ENCODE assay signal across 20 mouse cellular contexts in the genomic region with DNA sequence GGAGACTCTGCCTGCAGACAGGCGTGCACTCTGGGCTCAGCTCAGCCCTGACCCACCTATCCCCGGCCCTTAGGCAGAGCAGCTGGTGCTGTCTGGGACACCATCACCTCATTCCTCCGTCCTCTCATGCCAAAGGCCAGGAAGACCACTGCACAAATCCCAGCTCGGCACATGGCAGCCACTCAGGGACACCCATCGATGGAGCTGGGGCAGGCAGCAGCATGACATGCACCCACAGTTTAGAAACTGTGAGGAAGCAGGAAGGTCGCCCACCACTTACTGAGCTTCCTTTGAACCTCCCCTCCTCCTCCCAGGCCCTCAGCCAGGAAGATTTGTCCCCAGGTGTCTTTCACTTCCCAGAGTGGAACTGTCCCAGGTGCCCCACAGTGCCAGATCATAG. TPM values are rescaled to one million over a fixed set of nuclear protein-coding genes. Genes with fewer than 3 reads are reported as not detected.
DNase-seq lines count a peak whose midpoint lies in the region; ATAC-seq lines count a peak whose summit lies in the region.
"Had no signal": no experiment of that assay in that cellular context is flagged by ENCODE, and none has a peak within 500 bp of the region (broad histone marks: within the 10 kb centered on the region; RNA-seq: fewer than 3 reads in every experiment).

No protein-coding gene starts in this region.

- H3K9ac ChIP-seq in heart, embryonic 12.5 days, result no peak overlapping the region
- H3K9ac ChIP-seq in heart, embryonic 15.5 days, result no peak overlapping the region
- H3K9ac ChIP-seq: embryonic facial prominence, embryonic 12.5 days; forebrain, embryonic 15.5 days; hindbrain, embryonic 14.5 days; intestine, embryonic 15.5 days; kidney, embryonic 15.5 days had no signal

- H3K4me1 ChIP-seq in heart, embryonic 12.5 days (replicated peaks), result peaks cover 27% of the 10 kb centered on the region
- peaks cover 23% of the 10 kb centered on the region for H3K4me1 ChIP-seq in heart, embryonic 15.5 days (replicated peaks)
- H3K4me1 ChIP-seq: embryonic facial prominence, embryonic 12.5 days; forebrain, embryonic 15.5 days; hindbrain, embryonic 10.5 days; intestine, embryonic 15.5 days had no signal

- H3K36me3 ChIP-seq in heart, embryonic 12.5 days, result peaks cover 71% of the 10 kb centered on the region
- H3K36me3 ChIP-seq in heart, embryonic 15.5 days, result peaks cover 55% of the 10 kb centered on the region

- WGBS in heart, embryonic 12.5 days, result 69% methylated on average over 6 of the region's 6 CpGs
- 53% methylated on average over 6 of the region's 6 CpGs for WGBS in heart, embryonic 15.5 days

- no peak for ATAC-seq in heart, embryonic 12.5 days (ENCODE audit: insufficient number of reproducible peaks, low FRiP score)
- no peak for ATAC-seq in heart, embryonic 15.5 days (replicated peaks; ENCODE audit: insufficient number of reproducible peaks, insufficient read depth, low FRiP score, low read depth)
- ATAC-seq: forebrain, embryonic 15.5 days; intestine, embryonic 15.5 days had no signal

- DNase-seq in cerebellum, adult 9-11 months, result peak; percentile 50
- DNase-seq in cerebellum, postnatal 4 days (ENCODE audit: low spot score in 2 of 2), result no peak
- DNase-seq in heart, adult 8-10 months (ENCODE audit: low spot score), result no peak
- DNase-seq in brain, adult 2 months (ENCODE audit: low read depth, low spot score), result peak; percentile 24
- DNase-seq in B cell, adult 2 months, result no peak
- DNase-seq: adrenal gland, adult 2 months; adrenal gland, postnatal 25 days; cerebellum, adult 11 months; cerebellum, postnatal 14 days; gastrocnemius, postnatal 36 days; kidney, adult 2 months had no signal

- H3K9me3 ChIP-seq in heart, embryonic 12.5 days (replicated peaks), result no peaks in the 10 kb centered on the region
- no peaks in the 10 kb centered on the region for H3K9me3 ChIP-seq in heart, embryonic 15.5 days (replicated peaks)
- H3K9me3 ChIP-seq: embryonic facial prominence, embryonic 12.5 days; forebrain, embryonic 15.5 days; hindbrain, embryonic 10.5 days; intestine, embryonic 15.5 days; kidney, embryonic 15.5 days had no signal

- no peaks in the 10 kb centered on the region for H3K27me3 ChIP-seq in heart, embryonic 12.5 days (replicated peaks)
- no peaks in the 10 kb centered on the region for H3K27me3 ChIP-seq in heart, embryonic 15.5 days
- H3K27me3 ChIP-seq: embryonic facial prominence, embryonic 12.5 days; forebrain, embryonic 15.5 days; intestine, embryonic 15.5 days; kidney, embryonic 15.5 days had no signal

- peak overlapping the region; percentile 39; the same call in 1 of the 2 replicates for H3K27ac ChIP-seq in heart, embryonic 12.5 days (ENCODE audit: poor library complexity, severe bottlenecking)
- H3K27ac ChIP-seq in heart, embryonic 15.5 days, result peak overlapping the region; percentile 43
- H3K27ac ChIP-seq: embryonic facial prominence, embryonic 12.5 days; forebrain, embryonic 15.5 days; hindbrain, embryonic 10.5 days; hindbrain, embryonic 14.5 days; intestine, embryonic 15.5 days; kidney, embryonic 15.5 days had no signal

- H3K4me2 ChIP-seq in heart, embryonic 12.5 days, result no peak overlapping the region
- H3K4me2 ChIP-seq in heart, embryonic 15.5 days, result no peak overlapping the region
- H3K4me2 ChIP-seq: embryonic facial prominence, embryonic 12.5 days; forebrain, embryonic 15.5 days; hindbrain, embryonic 14.5 days; intestine, embryonic 15.5 days; kidney, embryonic 15.5 days had no signal

- no peak overlapping the region for H3K4me3 ChIP-seq in heart, embryonic 12.5 days
- no peak overlapping the region for H3K4me3 ChIP-seq in heart, embryonic 15.5 days
- H3K4me3 ChIP-seq: embryonic facial prominence, embryonic 12.5 days; forebrain, embryonic 15.5 days; hindbrain, embryonic 10.5 days; intestine, embryonic 15.5 days; kidney, embryonic 15.5 days had no signal

RNA-seq across cellular contexts. Expression of gene Mybpc3, which starts 19.5 kb away (rescaled TPM):
- 1,039 and 1,047 TPM in 2 replicates for polyA plus RNA-seq in heart, embryonic 12.5 days (2016; fragmentation: Nextera tagmentation; extraction: Ambion mirVana)
- total RNA-seq in heart, adult 8-10 months (2022), result 1,000 to 10,000 TPM; 1,514 to 2,177 (median 1,722) TPM
- 909 and 937 TPM in 2 replicates for polyA plus RNA-seq in heart, embryonic 15.5 days (2015; fragmentation: Nextera tagmentation; extraction: Ambion mirVana)
- total RNA-seq: adrenal gland, postnatal 25 days; gastrocnemius, postnatal 36 days had no signal
- polyA plus RNA-seq: adrenal gland, adult 2 months; forebrain, embryonic 11.5 days; forebrain, embryonic 15.5 days; hindbrain, embryonic 10.5 days; hindbrain, embryonic 14.5 days had no signal

RNA-seq across cellular contexts. Expression of gene Madd, which starts 46.2 kb away (rescaled TPM):
- polyA plus RNA-seq in heart, embryonic 12.5 days (2016; fragmentation: Nextera tagmentation; extraction: Ambion mirVana), result 6.5 and 7.7 TPM in 2 replicates
- 1 to 10 TPM; 4.9 to 6.9 (median 6.1) TPM for total RNA-seq in heart, adult 8-10 months (2022)
- polyA plus RNA-seq in heart, embryonic 15.5 days (2015; fragmentation: Nextera tagmentation; extraction: Ambion mirVana), result 4.1 and 7.0 TPM in 2 replicates

RNA-seq across cellular contexts. Expression of gene Spi1, which starts 55.3 kb away (rescaled TPM):
- 3.0 and 3.1 TPM in 2 replicates for polyA plus RNA-seq in heart, embryonic 12.5 days (2016; fragmentation: Nextera tagmentation; extraction: Ambion mirVana)
- 1 to 10 TPM; 2.8 to 6.1 (median 3.2) TPM for total RNA-seq in heart, adult 8-10 months (2022)
- polyA plus RNA-seq in heart, embryonic 15.5 days (2015; fragmentation: Nextera tagmentation; extraction: Ambion mirVana), result 3.9 and 8.6 TPM in 2 replicates

Comparison
In these comparisons a context has a peak if more than half of its experiments do, and no peak if none do; other contexts are left out.
1. DNase-seq: peak in cerebellum, adult 9-11 months (single experiment) and brain, adult 2 months (single experiment); none in cerebellum, postnatal 4 days (0 of 2), heart, adult 8-10 months (single experiment) and B cell, adult 2 months (0 of 2).